Comparison of ENCODE assay signal across 9 mouse cellular contexts in genomic region chr12:87052661-87053321, GRCm38 (mm10). TPM values are rescaled to one million over a fixed set of nuclear protein-coding genes. Genes with fewer than 3 reads are reported as not detected.
DNase-seq lines count a peak whose midpoint lies in the region; ATAC-seq and TF ChIP-seq lines count a peak whose summit lies in the region.
"Had no signal": no experiment of that assay in that cellular context is flagged by ENCODE, and none has a peak within 500 bp of the region (broad histone marks: within the 10 kb centered on the region; RNA-seq: fewer than 3 reads in every experiment).

No protein-coding gene starts in this region.

- no peaks in the 10 kb centered on the region for H3K27me3 ChIP-seq in lung, embryonic 14.5 days (ENCODE audit: insufficient read depth, low read length)
- no peaks in the 10 kb centered on the region for H3K27me3 ChIP-seq in thymus, adult 2 months (ENCODE audit: control insufficient read depth, insufficient read depth, low read length)

- peak; percentile 93 for TF ChIP-seq CTCF in lung, embryonic 14.5 days (IDR thresholded peaks at IDR 0.05; ENCODE audit: low read depth)
- peak; percentile 79; the same call in 1 of the 2 replicates for TF ChIP-seq CTCF in thymus, adult 2 months (IDR thresholded peaks at IDR 0.05; ENCODE audit: borderline replicate concordance, control insufficient read depth, extremely low read depth, insufficient read depth, low read length, poor library complexity)

- no peak for TF ChIP-seq POLR2A in thymus, adult 2 months (IDR thresholded peaks at IDR 0.05; ENCODE audit: control insufficient read depth, extremely low read depth, insufficient read depth, low read length, poor library complexity)

- WGBS in large intestine, adult 2 months, result 16% methylated on average over 16 of the region's 16 CpGs
- 19% methylated on average over 16 of the region's 16 CpGs for WGBS in lung, embryonic 14.5 days
- 31% methylated on average over 14 of the region's 16 CpGs for WGBS in thymus, adult 2 months

- no peaks in the 10 kb centered on the region for H3K4me1 ChIP-seq in lung, embryonic 14.5 days (ENCODE audit: insufficient read depth)
- H3K4me1 ChIP-seq in thymus, adult 2 months (replicated peaks; ENCODE audit: control insufficient read depth, insufficient read depth, low read length), result no peaks in the 10 kb centered on the region

- H3K4me3 ChIP-seq in lung, embryonic 14.5 days (ENCODE audit: low read depth, low read length), result no peak overlapping the region
- H3K4me3 ChIP-seq in thymus, adult 2 months (ENCODE audit: control insufficient read depth, insufficient read depth, low read length), result no peak overlapping the region
- H3K4me3 ChIP-seq: erythroblast, embryonic 14.5 days had no signal

- no peaks in the 10 kb centered on the region for H3K36me3 ChIP-seq in lung, embryonic 14.5 days (ENCODE audit: insufficient read depth)
- H3K36me3 ChIP-seq in thymus, adult 2 months (ENCODE audit: control insufficient read depth, insufficient read depth, low read length), result no peaks in the 10 kb centered on the region

- DNase-seq in 416B (ENCODE audit: low read depth) (peak; percentile 62), adipocyte (ENCODE audit: low spot score) (peak; percentile 80)
- DNase-seq in embryo, embryonic 10 days (ENCODE audit: low spot score), result peak; percentile 71
- peak; percentile 56 for DNase-seq in gastrocnemius, postnatal 25 days
- peak; percentile 21 for DNase-seq in large intestine, adult 2 months (ENCODE audit: low read depth, low spot score)
- DNase-seq in lung, embryonic 14.5 days, result peak; percentile 80
- DNase-seq in ovary, adult 18-20 months (ENCODE audit: low spot score), result peak; percentile 12
- peak; percentile 83 for DNase-seq in thymus, adult 2 months

- no peak overlapping the region for H3K27ac ChIP-seq in lung, embryonic 14.5 days (ENCODE audit: low read depth)
- no peak overlapping the region for H3K27ac ChIP-seq in thymus, adult 2 months (ENCODE audit: control insufficient read depth, insufficient read depth, low read length)

- no peak for ATAC-seq in lung, embryonic 14.5 days (ENCODE audit: insufficient read depth)

- H3K4me2 ChIP-seq in lung, embryonic 14.5 days, result no peak overlapping the region

- H3K9me3 ChIP-seq in lung, embryonic 14.5 days (ENCODE audit: low read depth, low read length), result no peaks in the 10 kb centered on the region

- no peak overlapping the region for H3K9ac ChIP-seq in lung, embryonic 14.5 days

RNA-seq across cellular contexts. Expression of gene Tmem63c, which starts 31.7 kb away (rescaled TPM):
- not detected for total RNA-seq in gastrocnemius, postnatal 25 days (2021)
- 0.22 and 0.27 TPM in 2 replicates for polyA plus RNA-seq in large intestine, adult 2 months (2012; rRNA removed)
- polyA plus RNA-seq in lung, embryonic 14.5 days (2014; fragmentation: Nextera tagmentation; extraction: Ambion mirVana), result not detected in 2 replicates
- 0.43 and 0.58 TPM in 2 replicates for polyA plus RNA-seq in thymus, adult 2 months (2012; rRNA removed)
- polyA plus RNA-seq: erythroblast, embryonic 14.5 days had no signal

RNA-seq across cellular contexts. Expression of gene Ngb, which starts 49.5 kb away (rescaled TPM):
- under 1 TPM; 0.23 to 0.29 TPM for total RNA-seq in gastrocnemius, postnatal 25 days (2021)
- 1.6 and 1.8 TPM in 2 replicates for polyA plus RNA-seq in large intestine, adult 2 months (2012; rRNA removed)
- 7.6 and 10.4 TPM in 2 replicates for polyA plus RNA-seq in lung, embryonic 14.5 days (2014; fragmentation: Nextera tagmentation; extraction: Ambion mirVana)
- polyA plus RNA-seq in thymus, adult 2 months (2012; rRNA removed), result 0.17 and 0.55 TPM in 2 replicates
- polyA plus RNA-seq: erythroblast, embryonic 14.5 days had no signal

Comparison
In these comparisons a context has a peak if more than half of its experiments do, and no peak if none do; other contexts are left out.
1. DNase-seq: peak in every context shown above with its lines; median percentile 83 in thymus, adult 2 months; 80 in adipocyte; 80 in lung, embryonic 14.5 days; 71 in embryo, embryonic 10 days; 62 in 416B; 56 in gastrocnemius, postnatal 25 days; 21 in large intestine, adult 2 months; 12 in ovary, adult 18-20 months.